8 mouse cellular contexts compared by ENCODE assay signal in the genomic region with DNA sequence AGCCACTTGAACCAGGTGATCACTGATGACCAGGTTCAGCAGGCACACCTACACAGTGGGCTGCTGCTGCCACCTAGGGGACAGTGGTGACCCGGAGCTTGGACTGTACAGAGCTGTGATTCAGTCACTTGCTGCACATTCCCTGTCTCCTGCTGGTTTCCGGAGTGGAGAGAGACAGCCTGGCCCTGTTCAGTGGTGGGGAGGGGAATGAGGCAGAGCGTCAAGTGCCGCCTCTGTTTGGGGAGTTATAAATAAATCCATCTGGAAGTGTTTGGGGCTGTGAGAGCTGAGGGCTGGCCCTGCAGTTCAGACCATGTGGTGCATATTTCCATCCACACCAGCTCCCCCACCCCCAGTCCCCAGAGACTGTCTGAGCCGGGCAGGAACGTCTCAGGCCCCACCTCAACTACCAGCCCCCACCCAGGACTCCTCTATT.
DNase-seq lines count a peak whose midpoint lies in the region; ATAC-seq and TF ChIP-seq lines count a peak whose summit lies in the region.

No protein-coding gene starts in this region.

- H3K9me3 ChIP-seq in heart, embryonic 11.5 days (replicated peaks; ENCODE audit: control insufficient read depth, low read length) = no peaks in the 10 kb centered on the region
- no peaks in the 10 kb centered on the region for H3K9me3 ChIP-seq in limb, embryonic 12.5 days

- peak; percentile 83 for ATAC-seq in heart, embryonic 11.5 days (replicated peaks; ENCODE audit: insufficient number of reproducible peaks, low FRiP score, low TSS enrichment)
- peak; percentile 96 for ATAC-seq in limb, embryonic 12.5 days (ENCODE audit: insufficient number of reproducible peaks, insufficient read depth, low FRiP score, low TSS enrichment, low read depth)

- peaks cover 7% of the 10 kb centered on the region for H3K4me1 ChIP-seq in embryonic fibroblast, embryonic 13.5 days (ENCODE audit: control insufficient read depth, insufficient read depth, low read length)
- no peaks in the 10 kb centered on the region; the same call in 1 of the 2 replicates for H3K4me1 ChIP-seq in heart, embryonic 11.5 days (ENCODE audit: control insufficient read depth, insufficient read depth, low read length)
- peaks cover 25% of the 10 kb centered on the region for H3K4me1 ChIP-seq in limb, embryonic 12.5 days (replicated peaks)

- no peak for TF ChIP-seq POLR2A in embryonic fibroblast, embryonic 13.5 days (IDR thresholded peaks at IDR 0.05; ENCODE audit: low read depth, low read length)

- H3K27me3 ChIP-seq in heart, embryonic 11.5 days (ENCODE audit: control insufficient read depth, insufficient read depth, low read length) = peaks cover 6% of the 10 kb centered on the region; the same call in 1 of the 2 replicates
- peaks cover 57% of the 10 kb centered on the region for H3K27me3 ChIP-seq in limb, embryonic 12.5 days

- TF ChIP-seq CTCF in embryonic fibroblast, embryonic 13.5 days (IDR thresholded peaks at IDR 0.05; ENCODE audit: borderline replicate concordance, insufficient read depth, low read length) = peak; percentile 94

- H3K36me3 ChIP-seq in heart, embryonic 11.5 days (ENCODE audit: control insufficient read depth, insufficient read depth, low read length) = no peaks in the 10 kb centered on the region
- no peaks in the 10 kb centered on the region for H3K36me3 ChIP-seq in limb, embryonic 12.5 days

- no peak overlapping the region for H3K4me3 ChIP-seq in embryonic fibroblast, embryonic 13.5 days (ENCODE audit: insufficient read depth, low read length)
- H3K4me3 ChIP-seq in heart, embryonic 11.5 days (ENCODE audit: low read depth, low read length) = no peak overlapping the region
- H3K4me3 ChIP-seq in limb, embryonic 12.5 days (replicated peaks) = no peak overlapping the region

- 13% methylated on average over 6 of the region's 6 CpGs for WGBS in heart, embryonic 11.5 days (ENCODE audit: insufficient replicate concordance)
- 9% methylated on average over 6 of the region's 6 CpGs for WGBS in limb, embryonic 12.5 days

- H3K4me2 ChIP-seq in heart, embryonic 11.5 days = no peak overlapping the region; the same call in 1 of the 2 replicates
- H3K4me2 ChIP-seq in limb, embryonic 12.5 days = no peak overlapping the region

- DNase-seq in B cell, adult 2 months = peak; percentile 27 to 33
- DNase-seq in adrenal gland, postnatal 36 days = peak; percentile 62 to 77
- DNase-seq in kidney, adult 9 months = peak; percentile 83
- DNase-seq in naive thymus-derived CD4-positive, alpha-beta T cell, adult 2 months (ENCODE audit: low read depth) = peak; percentile 63
- peak; percentile 5 to 16 for DNase-seq in thymus, adult 18-20 months

- peak overlapping the region; percentile 82 for H3K27ac ChIP-seq in embryonic fibroblast, embryonic 13.5 days (ENCODE audit: insufficient read depth, low read length)
- peak overlapping the region; percentile 66 for H3K27ac ChIP-seq in heart, embryonic 11.5 days (ENCODE audit: low read depth, low read length)
- H3K27ac ChIP-seq in limb, embryonic 12.5 days = peak overlapping the region; percentile 76

- no peak overlapping the region for H3K9ac ChIP-seq in heart, embryonic 11.5 days (ENCODE audit: low read depth, low read length)
- H3K9ac ChIP-seq in limb, embryonic 12.5 days (replicated peaks) = no peak overlapping the region

Comparison
In these comparisons a context has a peak if more than half of its experiments do, and no peak if none do; other contexts are left out.
1. DNase-seq: peak in every context shown above with its lines; median percentile 83 in kidney, adult 9 months; 70 in adrenal gland, postnatal 36 days; 63 in naive thymus-derived CD4-positive, alpha-beta T cell, adult 2 months; 30 in B cell, adult 2 months; 10 in thymus, adult 18-20 months.